Mouse (Mus musculus) lung, postnatal 0 days (tissue): Measurements from ENCODE around the gene Olfr374. TPM values are rescaled to one million over a fixed set of nuclear protein-coding genes. Genes with fewer than 3 reads are reported as not detected.

ENCODE experiments used
- ATAC-seq: fragments of 200-750 bp; cut with Nextera tagmentation; 2 replicates; pipeline ENCODE4 v1.8.0; 2017; ENCODE audit warnings: moderate library complexity
- DNase-seq: peaks from one replicate; pipeline ENCODE4 v3.0.0-alpha.2; 2016; ENCODE audit warnings: low spot score
- H3K27ac ChIP-seq: fragments of 300-500 bp; sonication (generic); 2 replicates; pipeline ENCODE4 v1.5.1; 2014; ENCODE audit warnings: antibody characterized with exemption, mild to moderate bottlenecking, low read length, mixed read lengths
- H3K27me3 ChIP-seq: fragments of 300-500 bp; sonication (generic); replicated peaks from 2 replicates; pipeline ENCODE4 v1.6.1; 2014; ENCODE audit warnings: low read length, mixed read lengths; ENCODE audit not compliant: insufficient read depth
- H3K36me3 ChIP-seq: fragments of 300-500 bp; sonication (generic); 2 replicates; pipeline ENCODE4 v1.6.1; 2014; ENCODE audit warnings: low read length, mixed read lengths; ENCODE audit not compliant: insufficient read depth
- H3K4me1 ChIP-seq: fragments of 300-500 bp; sonication (generic); 2 replicates; pipeline ENCODE4 v1.6.1; 2014; ENCODE audit warnings: antibody characterized with exemption, low read depth, low read length, mixed read lengths; ENCODE audit not compliant: insufficient read depth
- H3K4me2 ChIP-seq: fragments of 300-500 bp; sonication (generic); replicated peaks from 2 replicates; pipeline ENCODE4 v1.6.1; 2014; ENCODE audit warnings: low read depth, mild to moderate bottlenecking, low read length, moderate library complexity, mixed read lengths
- H3K4me3 ChIP-seq: fragments of 300-500 bp; sonication (generic); 2 replicates; pipeline ENCODE4 v1.5.1; 2014; ENCODE audit warnings: low read depth, low read length
- H3K9ac ChIP-seq: fragments of 300-500 bp; sonication (generic); replicated peaks from 2 replicates; pipeline ENCODE4 v1.6.1; 2014; ENCODE audit warnings: low read depth, mild to moderate bottlenecking
- H3K9me3 ChIP-seq: fragments of 300-500 bp; sonication (generic); 2 replicates; pipeline ENCODE4 v1.6.1; 2016; ENCODE audit warnings: low read length, mixed read lengths
- CTCF ChIP-seq: IDR thresholded peaks from 2 replicates; pipeline ENCODE4 v1.5.1; 2016; ENCODE audit warnings: antibody characterized with exemption, mild to moderate bottlenecking
- EP300 ChIP-seq: IDR thresholded peaks from 2 replicates; pipeline ENCODE4 v1.6.1; 2016; ENCODE audit warnings: antibody characterized with exemption, mild to moderate bottlenecking, control low read depth
- WGBS: fragments of 180-500 bp; shearing (Covaris S2); extraction: QIAGEN DNeasy Blood & Tissue Kit; methylation state at CpG from one replicate; pipeline ENCODE4 v1.1.7; 2014; 5-methylcytosine and 5-hydroxymethylcytosine counted together
- polyA plus RNA-seq: library from polyadenylated mRNA; unstranded; fragments of >200 nt; fragmentation: Nextera tagmentation; extraction: Ambion mirVana; gene quantifications from 2 replicates; pipeline ENCODE4 v1.2.1, GENCODE M21; 2015

Gene Olfr374
- polyA plus RNA-seq, 1 experiment from 2014 or later = not detected

DNA sequence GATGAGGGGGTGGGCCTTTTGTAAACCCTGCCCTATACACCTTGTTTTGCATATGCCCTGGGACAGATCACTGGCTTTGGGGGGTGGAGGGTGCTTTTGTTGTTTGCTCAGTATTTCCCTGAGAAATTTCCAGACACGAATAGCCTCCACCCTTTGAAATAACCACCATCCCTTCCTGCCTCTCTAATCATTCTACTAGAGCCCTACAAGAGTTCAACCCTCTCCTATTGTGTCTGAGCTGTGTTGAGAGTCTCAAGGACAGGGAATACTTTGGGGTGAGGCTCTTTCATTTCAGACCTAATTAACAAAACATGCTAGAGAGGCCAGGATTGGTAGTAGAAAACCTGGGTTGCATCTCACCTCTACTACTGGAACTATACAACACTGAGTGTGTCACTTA is 42.2 kb downstream of the Olfr374 start:
- Histone ChIP-seq H3K4me2 (no peak overlapping the region), H3K4me1 (peaks cover 4% of the 10 kb centered on the region; the same call in 1 of the 2 replicates), H3K36me3 (peaks cover 78% of the 10 kb centered on the region), H3K27me3 (no peaks in the 10 kb centered on the region), H3K9me3 (no peaks in the 10 kb centered on the region), H3K9ac (no peak overlapping the region), H3K4me3 (no peak overlapping the region), H3K27ac (no peak overlapping the region)
- WGBS = 67% methylated on average over 1 of the region's 1 CpGs
- ATAC-seq (no peak), DNase-seq (no peak)
- TF ChIP-seq CTCF = no peak
- no peak for TF ChIP-seq EP300

DNA sequence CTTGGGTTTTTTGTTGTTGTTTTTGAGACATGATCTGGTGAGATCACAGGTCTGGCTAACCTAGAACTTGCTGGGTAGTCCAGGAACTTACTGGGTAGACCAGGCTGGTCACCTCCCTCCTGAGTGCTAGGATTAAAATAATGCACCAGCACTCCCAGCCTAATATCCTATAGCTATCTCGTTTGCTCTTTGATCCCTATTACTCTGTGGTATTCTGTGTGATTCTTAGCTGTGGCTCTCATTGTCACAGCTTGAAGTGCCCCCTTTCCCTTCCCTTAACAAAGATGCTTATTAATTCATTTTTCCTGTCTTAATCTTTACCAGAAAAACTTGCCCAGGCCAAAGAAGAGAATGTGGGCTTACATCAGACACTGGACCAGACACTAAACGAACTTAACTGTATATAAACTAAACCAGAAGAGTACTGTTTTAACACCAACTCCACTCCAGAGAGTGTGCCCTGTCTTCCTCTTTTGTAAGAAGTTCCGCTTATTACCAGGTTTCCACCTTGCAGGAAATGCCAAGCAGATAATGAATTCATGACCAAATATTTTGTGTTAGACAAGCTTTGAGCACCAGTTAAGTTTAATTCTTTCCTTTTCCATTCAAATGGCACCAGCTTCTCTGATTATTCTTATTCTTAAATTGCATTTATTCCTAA is 44.7 kb downstream of the Olfr374 start:
- Histone ChIP-seq H3K4me3 (no peak overlapping the region), H3K27ac (no peak overlapping the region), H3K4me2 (no peak overlapping the region), H3K9ac (no peak overlapping the region), H3K36me3 (peaks cover 59% of the 10 kb centered on the region), H3K27me3 (no peaks in the 10 kb centered on the region), H3K9me3 (no peaks in the 10 kb centered on the region), H3K4me1 (peaks cover 3% of the 10 kb centered on the region; the same call in 1 of the 2 replicates)
- DNase-seq (no peak), ATAC-seq (no peak)
- TF ChIP-seq EP300 (no peak), CTCF (no peak)
- WGBS = 71% methylated on average over 3 of the region's 3 CpGs

DNA sequence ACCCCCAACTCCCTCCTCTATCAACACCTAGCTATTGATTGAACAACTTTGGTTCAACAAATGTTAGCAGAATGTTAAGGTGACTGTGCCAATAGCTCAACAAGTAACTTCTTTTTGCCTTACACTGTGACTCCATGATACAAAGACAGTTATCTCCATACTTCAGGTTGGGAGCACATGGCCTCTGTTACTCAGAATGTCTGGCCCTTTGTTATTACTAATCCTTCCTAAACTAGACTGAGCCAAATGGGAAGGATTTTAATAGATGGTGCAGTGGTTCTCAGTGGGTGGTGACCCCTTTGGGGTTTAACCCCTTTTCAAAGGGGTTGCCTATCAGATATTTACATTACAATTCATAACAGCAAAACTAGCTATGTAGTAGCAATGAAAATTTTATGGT is 46.5 kb downstream of the Olfr374 start:
- H3K9me3 ChIP-seq = no peaks in the 10 kb centered on the region
- no peak overlapping the region for H3K4me3 ChIP-seq
- H3K36me3 ChIP-seq = peaks cover 42% of the 10 kb centered on the region
- no peak overlapping the region for H3K27ac ChIP-seq
- no peaks in the 10 kb centered on the region for H3K4me1 ChIP-seq
- no peak for DNase-seq
- H3K4me2 ChIP-seq = no peak overlapping the region
- ATAC-seq = no peak
- TF ChIP-seq EP300 (no peak), CTCF (no peak)
- H3K27me3 ChIP-seq = no peaks in the 10 kb centered on the region
- H3K9ac ChIP-seq = no peak overlapping the region

DNA sequence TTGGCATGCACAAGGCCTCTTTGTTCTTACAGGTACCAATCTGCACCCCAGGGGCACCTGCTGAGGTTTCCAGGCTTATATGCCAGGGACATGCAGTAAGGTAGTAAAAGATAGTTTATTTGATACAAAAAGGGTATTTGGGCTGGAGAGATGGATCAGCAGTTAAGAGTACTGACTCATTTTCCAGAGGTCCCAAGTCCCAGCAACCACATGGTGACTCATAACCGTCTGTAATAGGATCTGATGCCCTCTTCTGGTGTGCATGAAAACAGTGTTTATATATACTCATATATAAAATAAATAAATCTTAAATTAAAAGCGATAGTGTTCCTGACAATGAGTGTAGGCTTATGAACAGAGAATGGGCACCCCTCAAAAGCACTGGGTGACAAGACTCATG is 51.3 kb downstream of the Olfr374 start:
- peaks cover 10% of the 10 kb centered on the region; the same call in 1 of the 2 replicates for H3K36me3 ChIP-seq
- no peaks in the 10 kb centered on the region for H3K27me3 ChIP-seq
- H3K4me1 ChIP-seq = peaks cover 9% of the 10 kb centered on the region; the same call in 1 of the 2 replicates
- no peak overlapping the region for H3K4me3 ChIP-seq
- no peak for ATAC-seq
- H3K9ac ChIP-seq = no peak overlapping the region
- H3K9me3 ChIP-seq = no peaks in the 10 kb centered on the region
- no peak overlapping the region for H3K27ac ChIP-seq
- DNase-seq = no peak
- no peak overlapping the region for H3K4me2 ChIP-seq
- TF ChIP-seq CTCF = no peak
- TF ChIP-seq EP300 = no peak
- 57% methylated on average over 2 of the region's 2 CpGs for WGBS

DNA sequence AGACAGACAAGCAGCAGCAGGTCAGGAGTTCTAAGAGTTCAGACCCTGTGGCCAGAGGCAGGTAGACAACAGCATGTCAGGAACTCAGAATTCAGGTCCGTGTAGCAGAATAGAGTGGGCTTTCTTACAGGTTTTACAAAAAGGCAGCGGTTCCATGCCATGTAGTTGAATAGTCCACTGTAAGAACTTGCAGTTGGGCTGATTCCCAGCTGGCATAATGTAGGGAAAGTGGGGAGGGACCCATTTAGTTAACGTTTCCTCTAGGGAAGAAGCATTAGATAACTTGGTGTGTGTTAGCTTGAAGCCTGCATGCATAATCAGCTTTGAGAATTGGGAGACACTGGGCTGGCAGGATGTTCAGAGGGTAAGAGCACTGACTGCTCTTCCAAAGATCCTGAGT is 51.9 kb downstream of the Olfr374 start:
- ATAC-seq (no peak), DNase-seq (no peak)
- Histone ChIP-seq H3K4me1 (peaks cover 9% of the 10 kb centered on the region; the same call in 1 of the 2 replicates), H3K9me3 (no peaks in the 10 kb centered on the region), H3K9ac (no peak overlapping the region), H3K4me3 (no peak overlapping the region), H3K4me2 (no peak overlapping the region), H3K27me3 (no peaks in the 10 kb centered on the region), H3K27ac (no peak overlapping the region), H3K36me3 (peaks cover 3% of the 10 kb centered on the region; the same call in 1 of the 2 replicates)
- 69% methylated on average over 3 of the region's 3 CpGs for WGBS
- TF ChIP-seq EP300 (no peak), CTCF (no peak)

DNA sequence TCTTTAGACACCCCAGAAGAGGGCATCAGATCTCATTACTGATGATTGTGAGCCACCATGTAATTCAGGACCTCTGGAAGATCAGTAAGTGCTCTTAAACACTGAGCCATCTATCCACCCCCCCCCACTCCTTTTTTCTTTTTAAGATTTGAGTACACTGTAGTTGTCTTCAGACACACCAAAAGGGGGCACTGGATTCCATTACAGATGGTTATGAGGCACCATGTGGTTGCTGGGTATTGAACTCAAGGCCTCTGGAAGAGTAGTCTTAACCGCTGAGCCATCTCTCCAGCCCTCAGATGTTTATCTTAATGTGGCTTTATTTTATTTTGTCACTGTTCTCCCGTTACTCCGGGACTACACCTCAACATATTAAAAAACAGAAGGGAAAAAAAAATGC is 53.2 kb downstream of the Olfr374 start:
- TF ChIP-seq EP300 = no peak
- peak; percentile 8; the same call in 1 of the 2 replicates for TF ChIP-seq CTCF
- Histone ChIP-seq H3K4me1 (peaks cover 9% of the 10 kb centered on the region; the same call in 1 of the 2 replicates), H3K9ac (no peak overlapping the region), H3K27me3 (no peaks in the 10 kb centered on the region), H3K36me3 (no peaks in the 10 kb centered on the region), H3K9me3 (no peaks in the 10 kb centered on the region), H3K4me2 (peak overlapping the region; percentile 65), H3K4me3 (peak overlapping the region; percentile 29; the same call in 1 of the 2 replicates), H3K27ac (peak overlapping the region; percentile 71; the same call in 1 of the 2 replicates)
- WGBS = 60% methylated on average over 3 of the region's 3 CpGs
- ATAC-seq (no peak), DNase-seq (no peak)
